Mouse (Mus musculus) ovary, postnatal 36 days (tissue): ENCODE data around the gene Opalin.
A peak's percentile ranks its signal among the peaks of the same experiment; 100 is the strongest.

Source experiments
- DNase-seq: peaks from one replicate; pipeline ENCODE4 v3.0.0; 2022; ENCODE audit warnings: low spot score, mixed read lengths

Gene Opalin

DNA sequence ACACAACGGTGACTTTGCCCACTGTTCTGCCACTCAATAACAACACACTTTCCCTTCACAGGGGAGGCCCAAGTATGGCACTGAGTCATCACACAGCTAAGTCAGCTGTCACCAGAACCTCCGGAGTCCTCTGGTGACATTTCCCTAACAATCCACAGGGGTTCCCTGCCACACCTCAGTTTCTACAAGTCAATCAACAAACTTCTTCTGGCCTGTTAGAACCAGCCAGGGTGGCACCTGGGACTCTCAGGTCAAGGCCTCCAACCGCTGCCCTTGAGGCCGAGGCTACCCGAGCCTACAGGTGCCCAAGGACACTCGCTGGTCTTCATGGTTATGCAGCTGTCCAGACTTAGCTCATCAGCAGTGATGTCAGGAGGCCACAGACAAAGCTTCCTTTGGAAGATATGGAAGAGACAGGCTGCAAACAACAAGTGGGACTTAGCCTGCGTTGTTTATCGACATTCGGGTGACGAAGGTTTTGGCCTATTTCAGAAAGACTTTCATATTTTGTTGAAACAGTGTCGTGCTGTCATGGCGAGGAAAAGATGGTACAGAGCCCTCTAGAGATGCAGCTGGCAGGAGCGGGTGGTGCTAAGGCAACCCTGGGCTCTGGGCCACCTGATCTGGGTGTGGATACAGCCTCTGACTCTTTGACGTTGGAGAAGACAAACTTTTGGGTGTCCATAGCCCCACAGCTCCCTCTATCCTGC, 3.0 kb downstream of the Opalin start:
- DNase-seq = no peak

DNA sequence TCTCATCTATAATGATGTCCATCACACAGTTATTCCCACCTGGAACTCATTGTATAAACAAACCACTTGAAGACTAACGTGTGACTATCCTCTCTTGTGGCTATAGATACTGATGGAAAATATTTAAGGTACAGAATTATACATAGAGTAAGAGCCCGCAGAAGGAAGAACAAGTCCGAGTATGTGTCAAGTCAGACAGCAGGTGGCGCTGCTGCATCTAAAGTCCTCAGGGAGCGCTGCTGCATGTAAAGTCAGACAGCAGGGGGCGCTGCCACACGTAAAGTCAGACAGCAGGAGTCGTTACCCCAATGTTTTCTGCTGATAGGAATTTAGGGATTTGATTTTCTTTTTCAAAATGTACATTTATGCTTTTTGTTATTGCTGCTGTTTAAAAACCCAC, 5.4 kb downstream of the Opalin start:
- peak; percentile 85 for DNase-seq

DNA sequence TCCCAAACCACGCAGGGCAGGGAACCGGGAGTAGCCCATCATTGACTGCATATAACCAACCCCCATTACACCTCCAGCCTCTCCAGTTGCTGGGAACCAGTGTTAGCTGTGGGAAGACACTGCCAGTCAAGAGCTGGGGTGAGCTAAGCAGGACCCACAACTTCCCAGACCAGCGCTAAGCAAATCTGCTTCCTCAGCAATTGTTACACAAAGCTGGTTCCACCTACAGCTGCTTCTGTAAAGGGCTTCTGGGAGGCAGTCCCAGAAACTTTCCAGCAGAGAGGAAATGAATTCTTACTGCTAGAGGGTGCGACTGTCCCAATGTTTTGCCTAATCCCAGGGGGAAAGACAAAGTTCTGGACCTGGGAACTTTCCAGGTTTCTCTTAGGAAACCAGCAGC, 22.2 kb downstream of the Opalin start:
- DNase-seq = no peak

DNA sequence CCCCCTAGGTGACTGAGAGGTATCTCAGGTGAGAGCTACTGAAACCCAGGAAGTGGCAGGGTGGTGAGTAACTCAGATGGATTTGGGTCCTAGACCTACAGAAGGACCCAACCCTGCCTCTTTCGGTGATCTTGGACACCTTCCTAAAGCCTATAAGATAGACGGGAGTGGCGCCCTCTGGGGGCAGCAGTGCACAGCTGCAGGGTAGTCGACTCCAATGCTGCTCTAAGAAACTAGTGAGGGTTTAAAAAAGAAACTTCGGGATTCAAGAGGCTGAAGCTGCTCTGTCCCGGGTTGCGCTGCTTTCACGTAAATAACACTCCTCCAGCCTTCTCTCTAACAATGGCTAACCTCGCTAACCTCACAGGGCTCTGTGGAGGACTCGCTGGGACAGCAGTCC, 23.4 kb downstream of the Opalin start:
- peak; percentile 27 for DNase-seq

DNA sequence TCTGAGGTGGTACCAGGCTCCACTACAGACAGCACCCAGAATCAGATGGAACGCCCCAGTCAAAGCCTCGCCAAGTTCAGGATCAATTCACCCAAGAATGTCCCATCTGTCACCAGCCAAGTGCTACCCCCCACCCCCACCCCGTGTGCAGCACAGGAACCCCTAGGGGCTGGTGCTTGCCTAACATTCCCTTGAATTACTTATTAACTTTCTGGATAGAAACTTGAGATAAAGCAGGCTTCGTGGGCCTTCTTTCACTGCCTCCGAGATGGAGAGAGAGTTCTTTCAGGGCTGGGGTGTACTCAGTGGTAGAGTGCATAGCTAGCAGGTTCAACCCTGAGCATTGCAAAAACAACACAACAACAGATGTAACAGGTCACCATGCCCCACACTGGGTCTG, 24.7 kb downstream of the Opalin start:
- no peak for DNase-seq

DNA sequence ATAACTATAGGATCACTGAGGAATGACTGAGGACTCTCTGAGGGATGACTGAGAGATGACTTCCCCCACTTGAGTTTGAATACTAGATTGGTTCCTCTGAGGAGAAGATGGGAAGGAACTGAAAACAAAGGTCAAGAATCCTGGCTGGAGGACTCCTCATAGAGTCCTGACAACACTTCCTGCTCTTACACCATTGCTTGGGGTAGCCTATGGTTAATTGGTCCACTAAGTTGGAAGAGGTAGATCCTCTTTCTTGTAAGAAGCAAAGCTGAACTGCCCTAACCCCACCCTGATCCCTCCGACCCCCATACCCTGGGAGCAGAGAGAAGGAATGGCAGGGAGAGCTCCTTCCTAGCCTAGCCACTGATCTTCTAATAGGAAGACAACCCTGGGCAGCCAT, 25.2 kb downstream of the Opalin start:
- DNase-seq = no peak

DNA sequence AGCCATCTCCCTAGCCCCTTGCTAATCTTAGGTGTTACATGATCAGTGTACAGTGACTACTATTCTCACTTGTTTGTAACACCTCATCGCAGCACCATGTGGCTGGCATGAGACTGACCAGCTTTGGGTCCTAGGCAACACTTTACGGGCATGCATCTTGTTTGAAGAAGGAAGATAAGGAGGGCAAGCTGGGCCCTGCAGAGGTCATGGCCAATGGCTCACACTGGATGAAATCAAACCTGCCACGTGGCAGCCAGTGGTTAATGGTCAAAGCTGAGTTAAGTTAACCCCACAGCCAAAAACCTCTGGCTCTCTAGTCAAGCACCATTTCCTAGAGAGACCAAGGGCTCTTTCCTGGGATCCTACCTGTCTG, 28.7 kb downstream of the Opalin start:
- DNase-seq = no peak

DNA sequence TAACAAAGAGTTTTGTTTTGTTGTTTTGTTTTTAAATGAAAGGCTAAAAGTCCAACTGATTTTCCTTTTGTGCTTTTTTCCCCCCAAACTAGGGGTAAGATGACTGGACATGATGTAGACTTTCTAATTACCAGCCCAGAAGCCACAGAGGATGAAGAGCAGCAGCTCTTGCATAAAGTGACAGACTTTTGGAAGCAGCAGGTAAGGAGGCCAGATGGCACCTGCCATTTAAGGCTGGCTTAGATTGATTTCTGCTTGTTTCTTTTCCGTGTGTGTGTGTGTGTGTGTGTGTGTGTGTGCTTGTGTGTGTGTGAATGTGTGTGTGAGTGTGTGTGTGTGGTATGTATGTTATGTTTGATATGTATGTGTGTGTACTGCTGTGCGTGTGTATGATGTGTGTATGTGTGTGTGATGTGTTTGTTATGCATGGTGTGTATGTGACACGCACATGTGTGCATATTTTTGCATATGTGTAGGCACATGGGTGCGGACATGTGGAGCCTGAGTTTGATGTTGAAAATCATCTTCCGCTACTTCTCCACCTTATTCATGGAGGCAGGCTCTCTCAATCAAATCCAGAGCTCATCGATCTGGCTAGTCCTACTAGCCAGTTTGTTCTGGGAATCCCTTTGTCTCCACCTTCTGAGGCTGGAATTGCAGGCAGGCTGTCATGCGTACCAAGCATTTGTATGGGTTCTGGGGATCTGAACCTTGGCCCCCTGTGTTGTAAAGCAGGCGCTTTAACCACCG, 29.3 kb downstream of the Opalin start:
- no peak for DNase-seq

DNA sequence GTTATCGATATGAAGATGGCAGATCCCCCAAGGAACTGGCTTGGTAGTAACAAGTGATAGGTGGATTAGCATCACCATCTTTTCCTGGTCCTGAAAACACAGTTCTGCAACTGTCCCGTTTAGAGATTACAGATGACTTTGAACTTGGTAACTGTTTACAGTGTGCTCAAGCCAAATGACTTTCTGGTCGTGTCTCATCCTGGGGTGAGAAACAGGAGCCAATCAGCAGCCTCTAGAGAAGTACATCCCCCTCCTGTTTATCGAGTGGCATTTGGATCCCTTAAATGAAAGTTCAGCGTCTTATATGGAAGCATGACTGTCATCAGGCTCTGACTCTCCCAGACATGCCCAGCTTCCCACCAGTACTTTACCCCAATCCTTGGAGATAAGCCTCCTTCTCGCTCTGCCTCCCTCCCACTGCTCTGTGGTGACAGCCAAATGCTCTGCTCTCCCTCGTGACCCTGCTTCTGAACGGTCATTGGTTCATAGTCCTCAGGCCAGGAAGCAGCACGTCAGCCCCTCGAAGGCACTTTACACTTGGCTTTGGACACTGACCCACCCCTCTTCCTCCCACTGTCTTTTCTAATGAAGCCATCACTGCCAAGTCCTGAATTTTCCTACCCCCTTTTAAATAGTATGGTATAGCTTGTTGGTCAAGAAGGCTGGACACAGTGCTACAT, 31.7 kb downstream of the Opalin start:
- DNase-seq = no peak

DNA sequence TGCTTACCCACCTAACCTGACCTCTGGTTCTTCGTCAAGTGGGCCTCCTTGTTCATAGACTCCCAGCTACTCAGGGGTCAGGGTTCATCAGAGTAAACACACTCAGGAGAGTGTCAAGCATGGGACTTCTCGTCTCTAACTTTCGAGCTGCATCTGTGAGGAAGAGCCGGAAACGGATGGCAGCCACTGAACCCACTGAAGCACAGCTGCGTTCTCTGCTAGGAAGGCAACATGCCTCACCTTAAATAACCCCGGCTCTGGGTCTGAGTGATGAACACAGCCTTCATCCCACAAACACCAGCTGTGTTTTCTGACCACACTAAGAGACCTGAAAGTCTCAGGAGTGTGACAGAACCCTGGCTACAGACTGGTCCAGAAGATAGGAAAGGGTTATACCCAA, 37.8 kb downstream of the Opalin start:
- no peak for DNase-seq

DNA sequence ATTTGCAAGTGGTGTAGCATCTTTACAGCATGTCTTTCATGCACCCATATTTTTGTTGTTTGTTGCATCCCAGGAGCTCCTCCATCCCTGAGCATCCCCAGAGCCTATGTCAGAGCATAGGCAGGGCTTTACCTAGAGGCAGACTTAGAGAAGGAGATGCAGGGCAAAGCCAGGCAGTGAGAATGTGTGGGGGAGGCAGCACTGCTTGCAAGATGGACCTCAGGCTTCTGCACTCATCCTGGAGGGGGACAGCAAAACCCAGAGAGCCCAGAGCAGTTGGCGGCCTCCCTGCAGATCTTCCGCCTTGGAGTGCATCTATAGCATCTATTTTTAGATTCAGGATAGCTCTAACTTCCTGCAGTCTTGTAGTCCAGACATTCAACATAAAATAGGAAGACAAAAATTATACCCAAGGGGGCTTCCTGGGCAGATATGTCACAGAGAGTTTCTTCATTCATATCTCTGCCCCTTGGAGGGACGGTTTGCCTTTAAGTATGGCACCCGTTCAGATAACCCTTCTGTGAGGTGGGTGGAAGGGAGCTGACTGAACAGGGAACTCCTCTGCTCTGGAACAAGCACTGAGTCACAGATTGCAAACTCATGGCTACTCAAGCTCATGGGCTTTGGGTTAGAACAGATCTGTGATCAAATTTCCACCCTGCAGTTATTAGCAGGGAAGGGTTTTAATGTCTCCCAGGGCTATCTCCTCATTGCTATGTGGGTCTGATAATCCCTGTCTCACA, 40.9 kb downstream of the Opalin start:
- DNase-seq = no peak

DNA sequence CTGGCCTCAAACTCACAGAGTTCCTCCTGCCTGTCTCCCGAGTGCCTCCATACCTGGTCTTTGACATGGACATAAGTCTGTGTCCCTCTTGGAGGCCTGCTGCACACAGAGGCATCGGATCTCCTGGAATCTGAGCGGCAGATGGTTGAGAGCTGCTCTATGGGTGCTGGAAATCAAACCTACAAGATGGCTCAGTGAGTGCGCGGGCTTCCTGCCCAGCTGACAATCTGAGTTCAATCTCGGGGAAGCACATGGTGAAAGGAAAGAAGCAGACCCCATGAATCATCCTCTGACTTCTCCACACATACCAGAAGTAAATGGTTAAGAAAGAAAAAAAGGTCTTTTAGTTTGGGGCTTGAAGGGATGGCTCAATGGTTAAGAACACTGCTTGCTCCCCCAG, 45.0 kb downstream of the Opalin start:
- DNase-seq = no peak

DNA sequence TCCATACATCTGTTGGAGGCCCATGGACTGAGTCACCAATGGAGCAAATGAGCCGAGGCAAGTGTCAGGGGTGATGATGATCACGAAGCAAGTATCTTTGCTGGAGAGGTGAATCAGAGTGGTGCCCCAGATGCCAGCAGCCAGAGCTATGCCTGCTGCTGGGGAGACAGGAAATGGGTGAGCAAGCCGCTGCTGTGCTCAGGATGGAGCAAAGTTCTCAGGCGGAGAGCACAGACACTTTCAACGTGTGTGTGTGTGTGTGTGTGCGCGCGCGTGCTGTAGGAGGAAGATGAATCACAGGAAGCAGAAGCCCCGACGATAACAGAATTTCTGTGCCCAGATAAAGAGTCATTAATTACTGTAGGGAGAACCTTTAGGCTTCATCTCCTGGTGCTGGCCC, 45.9 kb downstream of the Opalin start:
- no peak for DNase-seq

DNA sequence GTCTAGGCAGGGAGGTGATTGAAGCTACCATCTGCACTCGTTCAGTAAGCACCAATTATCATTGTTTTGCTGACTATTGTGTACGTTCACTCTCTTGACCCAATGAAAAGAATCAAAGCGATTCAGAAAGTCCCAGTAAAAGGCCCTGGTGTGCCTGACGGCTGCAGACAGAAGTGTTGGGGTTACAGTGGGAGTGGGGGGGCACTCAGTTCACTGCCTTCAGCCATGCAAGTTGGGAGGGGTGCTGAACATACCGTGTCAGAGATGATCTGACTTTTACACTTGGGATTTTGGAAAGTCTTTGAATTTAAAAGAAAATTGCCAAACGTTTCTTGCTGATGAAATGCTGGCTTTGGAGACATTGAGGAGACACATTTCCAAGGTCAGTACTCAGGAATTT, 46.8 kb downstream of the Opalin start:
- no peak for DNase-seq

DNA sequence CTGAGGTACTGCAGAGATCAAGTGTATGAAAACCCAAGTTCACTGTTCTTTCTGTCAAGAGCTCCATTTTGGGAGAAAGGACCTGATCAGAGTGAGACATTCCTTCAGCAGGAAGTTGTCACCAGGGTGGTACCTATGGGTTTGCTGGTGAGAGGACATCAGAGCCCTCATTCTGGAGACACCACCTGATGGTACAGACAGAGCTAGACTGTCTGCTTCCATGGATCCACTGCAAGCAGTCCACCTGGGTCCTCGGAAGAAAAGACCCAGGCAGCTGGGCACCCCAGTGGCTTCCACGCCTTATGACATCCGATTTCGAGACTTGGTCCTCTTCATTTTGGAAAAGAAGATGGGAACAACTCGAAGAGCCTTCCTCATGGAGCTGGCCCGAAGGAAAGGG, 47.7 kb downstream of the Opalin start, which contains the start of gene Dntt:
Dntt (plus strand) TSS at position 57 of the 400 bp plus-strand sequence.
- no peak for DNase-seq

DNA sequence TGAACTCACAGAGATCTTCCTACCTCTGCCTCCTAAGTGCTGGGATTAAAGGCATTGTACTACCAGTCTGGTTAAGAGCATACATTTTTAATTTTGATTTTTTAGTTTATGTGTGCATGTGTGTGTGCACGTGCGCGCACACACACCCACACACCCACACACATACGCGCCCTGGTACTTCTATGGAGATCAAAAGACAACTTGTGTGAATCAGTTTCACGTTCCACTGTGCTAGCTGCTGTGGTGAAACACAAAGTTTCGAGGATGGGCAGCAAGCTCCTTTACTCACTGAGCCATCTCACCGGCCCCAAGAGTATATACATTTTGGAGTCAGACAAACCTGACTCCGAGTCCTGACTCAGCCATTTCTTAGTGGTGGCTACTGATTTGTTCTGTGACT, 49.3 kb downstream of the Opalin start:
- DNase-seq = no peak

DNA sequence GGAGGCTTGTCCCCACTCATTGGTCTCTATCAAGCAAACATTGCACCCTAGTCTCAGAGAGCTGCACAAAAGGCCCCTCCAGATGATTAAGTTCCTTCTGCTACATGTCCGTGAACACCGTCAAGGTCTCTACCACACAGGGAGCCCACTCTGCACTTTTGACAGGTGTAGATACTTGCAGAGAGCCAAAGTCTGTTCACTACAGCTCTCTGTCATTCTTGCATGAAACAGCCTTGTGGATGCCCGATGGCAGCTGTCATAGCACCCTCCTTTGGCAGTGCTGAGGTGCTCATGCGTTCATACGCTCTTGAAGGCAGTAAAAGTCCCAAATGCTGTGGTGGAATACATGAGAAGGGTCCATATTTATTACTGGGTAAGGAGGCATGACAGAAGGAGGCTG, 49.9 kb downstream of the Opalin start:
- no peak for DNase-seq

DNA sequence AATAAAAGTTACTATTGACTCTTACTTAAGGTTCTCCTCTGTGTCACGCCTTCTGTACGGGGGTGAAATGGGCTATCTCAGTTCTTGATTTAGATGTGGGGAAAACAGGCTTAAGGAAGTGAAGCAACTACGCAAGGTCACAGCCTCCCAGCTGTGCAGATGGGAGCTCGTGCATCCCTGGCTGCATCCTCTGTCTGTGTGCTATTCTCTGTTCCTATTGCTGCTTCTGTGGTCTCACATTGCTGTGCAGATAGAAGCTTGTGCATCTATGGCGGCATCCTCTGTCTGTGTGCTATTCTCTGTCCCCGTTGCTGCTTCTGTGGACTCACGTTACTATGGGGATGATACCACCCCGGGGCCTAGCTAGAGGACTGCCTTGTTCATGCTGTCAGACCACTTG, 50.4 kb downstream of the Opalin start:
- no peak for DNase-seq

DNA sequence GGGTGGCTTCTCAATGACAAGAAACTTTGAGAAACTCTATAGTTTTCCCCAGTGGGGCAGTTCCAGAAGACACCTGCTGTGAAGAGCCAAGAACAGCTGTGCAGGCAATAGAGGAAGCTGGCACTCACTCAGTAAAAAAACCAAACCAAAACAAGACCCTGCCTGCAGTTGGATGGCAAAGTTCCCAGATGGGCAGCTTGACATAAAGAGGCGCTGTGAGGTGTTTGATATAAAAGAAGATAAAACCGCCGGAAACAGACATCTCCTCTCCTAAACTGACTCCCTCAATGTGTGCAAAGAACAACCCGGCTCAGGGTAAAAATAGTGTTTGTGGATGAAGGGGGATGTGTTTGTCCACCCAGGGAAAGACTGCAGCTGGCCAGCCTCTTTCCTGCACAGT, 54.7 kb downstream of the Opalin start:
- DNase-seq = no peak

DNA sequence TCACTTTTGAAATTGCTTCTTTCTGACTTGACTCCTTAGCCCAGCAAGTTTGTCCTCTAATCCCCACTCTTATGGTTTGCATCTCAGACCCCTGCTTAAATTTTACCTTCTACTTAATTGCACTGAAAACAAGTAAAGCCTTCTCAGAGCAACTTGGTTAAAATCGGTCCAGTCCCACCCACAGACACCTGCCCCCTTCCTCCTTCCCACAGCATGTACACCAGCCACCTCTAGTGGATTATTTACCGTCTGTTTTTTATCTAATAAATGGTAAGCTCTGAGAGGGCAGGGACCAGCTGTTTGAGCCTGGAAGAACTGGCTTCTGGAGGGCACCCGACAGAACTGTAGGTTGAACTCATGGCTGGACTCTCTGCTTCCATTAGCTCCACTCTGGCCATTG, 56.4 kb downstream of the Opalin start:
- no peak for DNase-seq

DNA sequence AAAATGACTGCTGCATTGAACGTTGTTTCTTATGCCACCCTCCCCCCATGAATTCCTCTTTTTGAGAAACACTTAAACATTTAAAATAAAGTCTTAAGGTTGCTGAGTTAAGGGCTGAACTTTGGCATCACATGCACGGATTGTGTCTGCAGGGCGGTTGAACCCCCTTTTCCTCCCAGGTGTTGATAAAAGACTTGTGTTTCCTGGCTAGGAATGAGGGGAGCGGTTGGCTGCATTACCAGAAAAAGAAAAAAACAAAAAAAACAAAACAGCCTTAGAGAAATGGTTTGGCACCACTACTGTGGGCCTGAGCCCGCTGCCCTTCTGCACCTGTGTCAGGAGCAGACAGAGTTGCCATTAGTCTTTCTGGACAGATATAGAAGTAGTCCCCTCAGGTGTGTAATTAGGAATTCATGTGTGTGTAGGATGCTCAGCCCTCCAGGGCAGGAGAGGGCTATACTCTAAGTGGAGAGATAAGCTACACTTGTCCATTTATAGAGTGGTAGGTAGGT, 57.7 kb downstream of the Opalin start:
- no peak for DNase-seq

DNA sequence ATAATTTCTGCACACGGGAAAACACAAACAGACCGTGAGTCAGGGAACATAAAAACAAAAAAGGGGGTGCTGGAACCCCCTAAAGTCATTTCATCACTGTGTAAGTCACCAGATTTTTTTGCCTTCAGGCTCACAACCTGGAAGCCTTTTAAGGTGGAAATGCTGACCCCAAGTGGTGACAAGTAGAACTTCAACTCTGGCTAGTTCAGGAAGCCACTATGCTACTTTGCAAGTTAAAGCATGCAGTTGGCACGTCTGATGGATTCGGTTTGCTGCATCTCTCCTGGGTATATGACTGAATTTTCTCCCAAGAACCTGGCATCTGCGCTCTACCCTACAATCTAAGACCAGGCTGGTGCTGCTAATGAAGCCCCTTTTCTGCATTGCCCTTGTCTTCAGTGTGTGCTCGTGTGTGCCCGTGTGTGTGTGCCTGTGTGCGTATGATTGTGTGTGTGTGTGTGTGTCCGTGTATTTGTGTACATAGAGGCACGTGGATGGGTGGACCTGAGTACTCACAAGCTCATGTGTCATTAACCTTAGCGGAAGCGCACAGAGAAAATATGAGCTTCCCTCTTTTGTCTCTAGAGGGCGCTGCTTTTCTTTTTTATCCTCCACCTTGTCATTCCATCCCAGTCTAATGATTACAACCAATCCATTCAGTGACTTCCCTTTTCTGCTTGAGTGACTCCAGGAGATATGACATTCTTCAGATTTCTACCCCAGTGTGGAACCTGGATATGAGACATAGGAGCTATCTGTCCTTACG, 60.8 kb downstream of the Opalin start:
- no peak for DNase-seq
